ENCODE assay signal across 8 mouse cellular contexts in genomic region chr9:30632164-30633146, GRCm38 (mm10).
DNase-seq lines count a peak whose midpoint lies in the region; ATAC-seq lines count a peak whose summit lies in the region.
"Had no signal": no experiment of that assay in that cellular context is flagged by ENCODE, and none has a peak within 500 bp of the region (broad histone marks: within the 10 kb centered on the region; RNA-seq: fewer than 3 reads in every experiment).

No protein-coding gene starts in this region.

- intact Hi-C loops in left cerebral cortex, postnatal 14 days (cut with DNase I) = no loop called here

- H3K9ac ChIP-seq in embryonic facial prominence, embryonic 12.5 days = no peak overlapping the region
- H3K9ac ChIP-seq in hindbrain, embryonic 12.5 days = no peak overlapping the region
- H3K9ac ChIP-seq: liver, embryonic 14.5 days had no signal

- ATAC-seq in embryonic facial prominence, embryonic 12.5 days (ENCODE audit: insufficient number of reproducible peaks, insufficient read depth, low FRiP score, low TSS enrichment) = peak; percentile 78
- peak; percentile 48; the same call in 1 of the 2 replicates for ATAC-seq in hindbrain, embryonic 12.5 days (ENCODE audit: low FRiP score)

- DNase-seq in left cerebral cortex, postnatal 14 days (ENCODE audit: low spot score in 2 of 2) = peak; percentile 24 to 64
- no peak for DNase-seq in left cerebral cortex, adult 18-20 months (ENCODE audit: low spot score in 2 of 2)
- peak; percentile 20 for DNase-seq in neural tube, embryonic 10.5 days (ENCODE audit: extremely low spot score, low spot score)
- DNase-seq in adrenal gland, adult 8-10 months = no peak
- DNase-seq in adrenal gland, postnatal 14 days = no peak

- H3K4me2 ChIP-seq in embryonic facial prominence, embryonic 12.5 days (replicated peaks) = no peak overlapping the region
- no peak overlapping the region for H3K4me2 ChIP-seq in hindbrain, embryonic 12.5 days (replicated peaks)

- peaks cover 31% of the 10 kb centered on the region for H3K4me1 ChIP-seq in embryonic facial prominence, embryonic 12.5 days
- H3K4me1 ChIP-seq in hindbrain, embryonic 12.5 days = peaks cover 18% of the 10 kb centered on the region

- WGBS in embryonic facial prominence, embryonic 12.5 days = 45% methylated on average over 6 of the region's 6 CpGs
- 33% methylated on average over 6 of the region's 6 CpGs for WGBS in hindbrain, embryonic 12.5 days

- H3K27ac ChIP-seq in embryonic facial prominence, embryonic 12.5 days = peak overlapping the region; percentile 72
- H3K27ac ChIP-seq in hindbrain, embryonic 12.5 days = no peak overlapping the region; the same call in 1 of the 2 replicates
- H3K27ac ChIP-seq: liver, embryonic 14.5 days had no signal

- H3K27me3 ChIP-seq in embryonic facial prominence, embryonic 12.5 days = no peaks in the 10 kb centered on the region
- no peaks in the 10 kb centered on the region for H3K27me3 ChIP-seq in hindbrain, embryonic 12.5 days

- no peaks in the 10 kb centered on the region for H3K9me3 ChIP-seq in embryonic facial prominence, embryonic 12.5 days
- no peaks in the 10 kb centered on the region for H3K9me3 ChIP-seq in hindbrain, embryonic 12.5 days (replicated peaks)

- H3K36me3 ChIP-seq in embryonic facial prominence, embryonic 12.5 days = no peaks in the 10 kb centered on the region
- no peaks in the 10 kb centered on the region for H3K36me3 ChIP-seq in hindbrain, embryonic 12.5 days

- H3K4me3 ChIP-seq in embryonic facial prominence, embryonic 12.5 days = no peak overlapping the region
- H3K4me3 ChIP-seq in hindbrain, embryonic 12.5 days = no peak overlapping the region

Comparison
In these comparisons a context has a peak if more than half of its experiments do, and no peak if none do; other contexts are left out.
1. DNase-seq: peak in left cerebral cortex, postnatal 14 days (2 of 2) and neural tube, embryonic 10.5 days (single experiment); none in left cerebral cortex, adult 18-20 months (0 of 2), adrenal gland, adult 8-10 months (single experiment) and adrenal gland, postnatal 14 days (single experiment).